Mouse (Mus musculus): Measurements from ENCODE around the gene Uckl1.

Gene Uckl1

DNA sequence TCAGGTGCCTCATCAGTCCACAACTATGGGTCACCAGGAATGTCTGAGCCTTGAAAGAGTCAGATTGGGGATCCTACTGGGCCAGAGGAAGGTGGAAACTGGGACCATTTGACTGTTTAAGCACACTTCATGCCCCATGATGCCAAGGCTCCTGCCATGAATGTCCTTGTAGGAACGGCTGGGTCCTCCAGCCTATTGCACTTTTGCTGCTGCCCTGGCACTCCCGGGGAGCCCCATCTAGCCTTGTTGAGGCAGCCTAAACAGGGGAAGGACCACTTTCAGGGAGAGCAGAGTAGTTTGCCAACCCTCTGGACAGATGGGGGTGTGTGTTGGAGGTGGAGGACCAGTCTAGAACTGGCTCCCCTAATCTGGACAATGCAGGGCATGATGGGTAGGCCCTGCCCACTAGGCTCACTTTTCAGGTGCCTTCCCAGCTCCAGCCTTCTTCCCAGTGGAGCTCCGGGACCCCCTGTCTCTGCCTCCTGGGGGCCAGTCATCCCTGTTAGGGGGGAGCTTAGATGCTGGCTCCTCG lies at the start of gene Uckl1:
TSS of gene Uckl1 (minus strand) at position 482 of the 532 bp plus-strand sequence.
- DNase-seq (ENCODE audit: low spot score in 2 of 2), result peak in 1 of 2 experiments; percentile 2

DNA sequence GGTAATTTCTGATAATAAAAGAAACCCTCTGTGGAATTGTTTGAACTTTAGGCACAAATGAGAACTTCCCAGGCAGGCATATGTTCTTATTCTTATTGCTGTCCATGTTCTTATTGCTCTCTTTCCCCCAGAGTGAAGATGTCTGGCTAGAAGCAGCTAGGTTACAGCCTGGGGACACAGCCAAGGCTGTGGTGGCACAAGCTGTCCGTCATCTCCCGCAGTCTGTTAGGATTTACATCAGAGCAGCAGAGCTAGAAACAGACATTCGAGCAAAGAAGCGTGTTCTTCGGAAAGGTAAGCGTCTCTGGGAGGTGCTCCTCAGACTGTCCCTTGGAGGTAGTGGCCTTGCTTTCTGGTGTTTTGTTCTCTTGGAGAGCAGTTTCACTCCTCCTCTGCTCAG lies 47.9 kb upstream of the Uckl1 start:
- no peak for DNase-seq (ENCODE audit: low spot score in 2 of 2)

DNA sequence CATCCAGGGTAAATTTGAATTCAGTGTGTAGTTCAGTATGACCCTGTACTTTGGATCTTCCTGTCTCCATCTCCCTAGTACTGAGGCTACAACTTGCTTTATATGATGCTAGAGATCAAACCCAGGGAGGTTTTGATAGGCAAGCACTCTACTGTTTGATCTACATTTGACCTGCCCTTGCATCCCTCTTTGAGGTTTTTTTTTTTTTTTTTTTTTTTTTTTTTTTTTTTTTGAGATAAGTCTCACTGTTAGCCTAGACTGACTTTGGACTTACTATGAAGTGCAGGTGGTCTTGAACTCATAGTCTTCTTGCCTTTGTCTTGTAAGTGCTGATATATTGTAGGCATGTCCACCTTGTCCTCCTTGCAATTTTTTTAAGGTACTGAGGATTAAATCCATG lies 43.8 kb upstream of the Uckl1 start:
- DNase-seq (ENCODE audit: low spot score in 2 of 2), result no peak

DNA sequence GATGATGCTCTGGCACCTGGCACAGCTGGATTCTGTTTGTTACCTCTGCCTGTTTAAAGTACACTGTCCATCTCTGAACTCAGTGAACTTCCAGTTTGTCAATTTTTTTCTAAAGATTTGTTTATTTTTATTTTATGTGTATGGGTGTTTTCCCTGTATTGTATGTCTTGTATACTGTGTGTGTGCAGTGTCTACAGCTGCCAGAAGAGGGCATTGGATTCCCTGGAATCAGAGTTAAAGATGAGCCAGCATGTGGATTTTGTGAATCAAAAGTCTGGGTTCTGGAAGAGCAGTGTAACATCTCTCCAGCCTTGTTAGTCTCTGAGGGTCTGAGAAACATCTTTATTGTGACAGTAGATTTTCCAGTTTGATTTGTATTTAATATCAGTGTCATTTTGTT lies 38.7 kb upstream of the Uckl1 start:
- DNase-seq (ENCODE audit: low spot score in 2 of 2), result peak in 1 of 2 experiments; percentile 10

DNA sequence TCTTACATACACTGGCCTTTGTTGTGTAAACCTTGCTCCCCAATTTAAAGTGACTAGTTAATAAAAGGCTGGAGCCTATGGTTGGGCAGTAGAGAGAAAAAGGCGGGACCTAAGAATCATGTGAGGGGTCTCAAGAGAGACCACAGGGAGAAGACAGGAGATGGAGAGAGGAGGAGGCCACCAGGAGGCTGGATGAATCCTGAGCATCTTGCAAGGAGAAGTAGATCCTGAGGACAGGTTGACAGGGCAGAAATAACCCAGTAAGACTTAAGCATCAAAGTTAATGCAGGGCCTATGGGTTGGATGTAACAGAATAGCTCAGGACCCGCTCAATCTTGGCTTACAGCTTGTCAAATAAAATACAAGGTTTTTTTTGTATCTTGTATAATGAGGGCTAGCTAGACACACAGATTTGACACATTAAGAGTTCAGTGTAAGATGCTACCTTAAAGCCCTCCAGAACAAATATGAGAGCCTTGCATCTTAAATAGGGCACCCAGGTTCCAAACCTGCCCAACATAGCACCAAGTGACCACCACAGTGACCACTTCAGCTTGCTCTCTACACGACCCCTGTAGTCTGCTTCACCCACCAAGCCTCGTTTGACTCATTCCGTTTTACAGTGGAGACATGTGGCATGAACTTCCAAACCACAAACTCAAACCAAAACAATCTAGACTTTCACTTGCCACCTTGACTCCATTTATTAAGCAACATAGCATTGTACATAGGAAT lies 34.2 kb upstream of the Uckl1 start:
- no peak for DNase-seq (ENCODE audit: low spot score in 2 of 2)

DNA sequence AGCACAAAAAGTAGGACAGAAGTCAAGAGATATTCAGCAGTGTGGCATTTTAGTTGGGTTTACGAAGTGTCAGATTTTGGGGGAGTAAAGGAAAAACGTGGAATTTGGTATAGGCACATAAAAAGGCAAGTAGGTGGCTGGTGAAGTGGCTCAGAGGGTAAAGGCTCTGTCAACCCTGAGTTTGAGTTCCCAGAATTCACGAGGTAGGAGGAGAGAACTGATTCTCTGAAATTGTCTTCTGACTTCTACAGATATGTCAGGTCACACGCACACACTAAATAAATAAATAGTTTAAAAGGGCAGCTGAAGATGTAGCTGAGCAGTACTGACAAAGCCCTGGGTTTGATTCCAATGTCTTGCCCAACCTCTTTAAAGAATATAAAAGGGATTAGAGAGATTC lies 17.7 kb upstream of the Uckl1 start:
- no peak for DNase-seq (ENCODE audit: low spot score in 2 of 2)

DNA sequence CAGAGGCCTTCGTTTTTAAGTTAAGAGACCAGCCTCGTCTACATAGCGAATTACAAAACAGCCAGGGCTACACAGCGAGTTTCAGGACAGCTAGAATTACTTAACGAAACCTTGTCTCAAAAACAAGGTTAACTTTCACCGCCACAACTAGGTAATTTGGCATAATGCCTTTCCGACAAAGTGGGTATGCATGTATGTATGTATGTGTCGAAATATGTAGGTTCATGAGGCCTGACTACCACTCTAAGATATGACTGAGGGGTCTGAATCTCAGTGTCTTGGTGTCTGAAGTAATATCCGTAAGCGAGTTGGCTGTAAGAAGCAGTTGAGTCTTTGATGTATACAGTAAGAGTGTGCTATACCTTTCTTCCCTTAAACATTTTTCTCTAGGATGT lies 17.1 kb upstream of the Uckl1 start:
- no peak for DNase-seq (ENCODE audit: low spot score in 2 of 2)

DNA sequence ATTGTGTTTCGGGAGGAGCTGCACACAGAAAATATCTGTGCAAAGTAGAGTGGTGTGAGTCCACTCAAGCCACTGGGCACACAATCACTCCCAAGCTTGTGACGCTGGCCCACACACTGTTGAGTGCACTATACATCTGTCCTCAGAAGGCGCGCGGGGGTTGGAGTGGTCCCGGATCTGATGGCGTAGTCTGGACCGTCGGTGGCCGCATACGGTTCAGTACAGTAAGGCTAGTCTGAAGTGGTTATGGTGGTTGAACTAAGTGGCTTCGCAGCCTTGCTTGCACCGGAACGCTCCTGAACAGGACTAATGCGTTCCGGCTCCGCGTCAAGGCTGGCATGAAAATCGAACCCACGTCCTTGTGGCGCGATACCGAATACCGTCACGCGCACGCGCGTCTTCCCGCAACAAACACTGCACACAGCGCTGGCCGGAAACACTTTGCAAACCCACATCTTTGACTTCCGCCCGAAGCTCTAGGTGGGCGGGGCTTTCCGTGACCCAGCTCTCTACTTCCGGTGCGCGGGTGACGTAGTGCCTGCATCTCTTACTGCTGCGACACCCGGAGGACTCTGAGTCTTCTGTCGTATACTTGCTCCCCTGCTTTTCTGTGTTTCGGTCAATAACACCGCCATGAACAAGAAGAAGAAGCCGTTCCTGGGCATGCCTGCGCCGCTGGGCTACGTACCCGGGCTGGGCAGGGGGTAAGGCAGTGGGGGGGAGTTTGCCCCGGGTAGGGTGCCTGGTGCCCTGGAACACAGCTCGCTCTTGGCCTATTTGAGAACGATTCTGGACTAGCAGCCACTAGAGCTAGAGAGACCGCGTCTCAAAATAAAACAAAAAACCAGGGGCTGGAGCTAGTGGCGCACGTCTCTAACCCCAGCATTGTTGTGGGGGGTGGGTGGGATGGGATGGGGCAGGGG lies 16.4 kb upstream of the Uckl1 start:
- peak; percentile 95 to 97 for DNase-seq (ENCODE audit: low spot score in 2 of 2)

DNA sequence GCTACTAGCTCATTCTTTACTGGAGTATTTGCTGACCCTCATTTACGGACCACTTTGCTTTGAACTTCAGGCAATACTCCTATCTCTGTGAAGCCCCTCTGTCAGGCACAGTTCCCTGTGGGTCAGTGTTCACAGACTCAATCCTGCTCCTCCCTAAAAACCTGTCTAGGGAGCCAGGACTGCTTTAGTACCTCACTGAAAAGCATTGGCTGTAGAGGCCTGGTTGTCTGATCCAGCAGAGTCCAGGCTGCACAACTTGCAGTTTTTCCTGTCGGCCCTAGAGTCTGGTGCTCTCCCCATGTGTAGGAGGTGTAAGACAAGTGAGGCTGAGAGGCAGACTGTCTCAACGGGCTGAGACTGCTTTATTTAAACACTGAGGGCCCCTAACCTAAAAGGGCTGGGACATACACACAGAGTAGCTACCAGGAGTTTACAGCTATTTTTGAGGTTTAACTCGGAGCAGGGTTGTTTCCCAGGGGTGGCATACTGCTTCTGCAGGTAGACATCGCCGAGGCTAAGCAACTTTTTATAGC lies 15.6 kb upstream of the Uckl1 start:
- no peak for DNase-seq (ENCODE audit: low spot score in 2 of 2)

DNA sequence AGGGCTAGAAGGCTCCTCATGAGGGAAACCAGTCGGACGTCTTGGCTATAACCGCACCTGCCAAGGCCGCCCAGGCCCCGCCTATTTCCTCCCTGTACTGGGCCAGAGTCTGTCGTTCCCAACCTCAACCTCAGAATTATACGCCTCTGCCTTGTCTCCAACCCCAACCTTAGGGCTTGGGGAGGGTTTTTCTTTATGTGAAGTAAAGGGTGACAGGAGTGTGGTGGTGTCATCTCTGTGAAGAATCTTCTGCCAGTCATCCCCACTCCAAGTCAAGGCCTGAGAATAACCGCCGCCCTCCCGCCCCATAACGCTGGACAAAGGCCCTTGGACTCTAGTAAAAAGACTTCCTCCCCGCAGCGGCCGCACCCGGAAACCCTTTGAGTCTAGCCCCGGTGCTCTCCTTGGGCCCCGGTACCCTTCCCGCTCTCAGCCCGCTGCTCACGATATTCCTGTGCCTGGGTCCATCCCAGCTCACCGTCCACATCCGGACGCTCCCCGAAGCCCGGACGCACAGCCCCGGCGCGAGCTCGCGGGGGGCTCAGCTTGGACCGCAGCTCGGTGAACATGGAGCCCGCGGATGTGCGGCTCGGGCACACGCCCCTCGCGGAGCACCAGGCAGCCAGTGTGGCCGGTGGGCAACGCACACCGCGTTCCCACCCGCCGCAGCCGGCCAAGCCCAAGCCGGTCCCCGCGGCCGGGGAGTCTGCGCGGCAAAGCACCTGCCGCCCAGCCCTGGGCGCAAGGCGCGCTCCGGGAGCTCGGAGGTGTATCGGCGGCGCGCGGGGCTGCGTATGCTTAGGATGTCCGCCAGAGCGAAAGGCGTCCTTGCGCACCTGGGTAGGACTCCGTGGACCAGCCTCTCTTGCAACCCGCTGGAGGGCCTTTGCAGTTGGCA lies 14.0 kb upstream of the Uckl1 start, which contains the start of gene Samd10:
TSS of gene Samd10 (minus strand) at position 759 of the 898 bp plus-strand sequence.
- DNase-seq (ENCODE audit: low spot score in 2 of 2), result peak; percentile 57 to 69

DNA sequence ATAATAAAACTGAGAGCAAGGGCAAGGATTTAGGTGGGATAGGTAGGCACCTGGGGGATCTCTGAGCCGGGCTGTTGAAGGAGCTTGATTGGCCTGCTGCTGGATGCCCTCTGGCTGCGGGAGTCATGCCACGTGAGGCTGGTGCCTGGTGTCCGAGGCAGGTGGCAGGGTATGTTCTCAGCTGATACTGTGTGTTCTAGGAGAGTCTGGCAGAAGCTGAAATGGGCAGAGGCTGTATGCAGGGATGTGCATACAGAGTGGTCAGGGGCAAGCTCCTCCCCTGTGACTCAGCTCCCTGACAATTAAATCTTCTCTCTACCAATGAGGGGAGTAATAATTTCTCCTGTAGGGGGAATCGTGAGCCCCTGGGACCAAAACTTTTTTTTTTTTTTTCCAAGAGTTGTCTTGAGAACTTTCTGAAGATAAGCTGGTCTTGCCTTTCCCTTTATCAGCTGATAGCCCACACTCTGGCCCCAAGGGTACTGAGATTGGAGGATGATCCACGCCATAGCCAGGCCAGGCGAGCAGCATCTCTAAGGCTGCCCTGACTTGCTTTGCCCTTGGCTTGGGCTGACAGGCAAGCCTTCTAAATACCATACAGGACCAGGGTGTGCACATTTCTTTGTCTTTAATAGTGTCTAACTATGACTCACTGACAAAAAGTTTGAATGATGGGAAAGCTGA lies 12.8 kb upstream of the Uckl1 start:
- no peak for DNase-seq (ENCODE audit: low spot score in 2 of 2)

DNA sequence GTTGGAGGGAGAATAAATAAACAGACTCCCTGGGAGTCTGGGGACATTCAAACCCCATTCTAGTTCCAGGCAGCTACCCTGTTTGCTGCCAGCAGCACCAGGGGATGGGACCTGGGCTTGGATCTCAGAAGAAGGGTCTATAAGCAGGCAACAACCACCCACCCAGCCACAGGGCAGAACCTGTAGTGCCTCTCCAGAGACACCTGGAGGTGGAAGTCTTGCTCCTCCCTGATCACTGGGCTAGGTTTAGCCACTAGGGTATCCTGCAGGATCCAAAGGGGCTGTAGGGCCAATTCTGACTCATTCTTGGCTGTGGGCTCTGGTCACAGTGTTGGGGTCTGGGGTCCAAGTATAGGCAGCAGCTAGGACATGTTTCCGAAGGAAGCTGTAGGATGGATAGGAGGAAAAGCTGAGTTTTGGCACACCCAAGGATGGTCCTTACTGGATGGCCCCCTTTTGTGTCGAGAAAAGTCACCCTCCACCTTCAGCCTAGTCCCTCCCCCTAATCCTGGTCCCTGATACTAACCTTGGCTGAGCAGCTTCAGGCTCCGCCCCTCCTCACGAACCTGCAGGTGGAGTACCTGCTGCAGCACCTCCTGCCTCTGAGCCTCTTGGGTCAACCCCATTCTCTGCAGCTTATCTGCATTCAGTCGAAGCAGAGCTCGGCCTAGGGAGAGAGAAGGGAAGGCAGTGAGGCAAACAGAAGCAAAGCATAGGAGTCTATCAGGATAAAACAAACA lies 11.7 kb upstream of the Uckl1 start:
- DNase-seq (ENCODE audit: low spot score in 2 of 2), result no peak

DNA sequence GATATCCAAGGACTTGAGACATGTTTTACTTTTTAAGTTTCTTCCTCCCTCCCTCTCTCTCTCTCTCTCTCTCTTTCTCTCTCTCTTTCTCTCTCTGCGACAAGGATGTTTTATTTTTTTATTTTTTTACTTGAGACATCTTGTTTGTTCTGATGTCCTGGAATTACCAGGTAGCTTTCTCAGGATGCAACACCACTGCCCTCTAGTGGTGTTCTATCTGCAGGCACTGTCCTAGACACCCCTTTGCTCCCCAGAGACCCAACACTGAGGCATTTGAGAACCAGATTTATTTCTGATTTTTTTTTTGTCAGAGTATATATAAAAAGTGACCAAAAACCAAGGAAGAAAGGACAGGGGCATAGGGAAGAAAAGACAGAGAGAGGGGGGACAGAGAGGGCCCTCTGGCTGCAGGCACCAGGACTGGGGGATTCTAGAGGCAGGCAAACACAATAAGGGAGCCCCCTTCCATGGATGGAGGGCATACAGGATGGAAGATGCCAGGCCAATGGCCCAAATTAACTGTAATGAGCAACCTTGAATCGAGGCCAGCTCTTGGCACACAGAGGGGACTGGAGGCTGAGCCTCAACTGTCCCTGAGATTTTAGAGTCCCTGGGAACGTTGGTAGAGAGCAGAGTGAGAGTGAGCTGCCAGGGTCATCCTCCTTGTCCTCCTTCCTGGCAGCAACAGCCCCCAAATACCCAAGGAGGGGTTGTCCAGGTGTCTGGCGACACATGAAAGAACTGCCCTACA lies 10.4 kb upstream of the Uckl1 start:
- peak in 1 of 2 experiments; percentile 53 for DNase-seq (ENCODE audit: low spot score in 2 of 2)

DNA sequence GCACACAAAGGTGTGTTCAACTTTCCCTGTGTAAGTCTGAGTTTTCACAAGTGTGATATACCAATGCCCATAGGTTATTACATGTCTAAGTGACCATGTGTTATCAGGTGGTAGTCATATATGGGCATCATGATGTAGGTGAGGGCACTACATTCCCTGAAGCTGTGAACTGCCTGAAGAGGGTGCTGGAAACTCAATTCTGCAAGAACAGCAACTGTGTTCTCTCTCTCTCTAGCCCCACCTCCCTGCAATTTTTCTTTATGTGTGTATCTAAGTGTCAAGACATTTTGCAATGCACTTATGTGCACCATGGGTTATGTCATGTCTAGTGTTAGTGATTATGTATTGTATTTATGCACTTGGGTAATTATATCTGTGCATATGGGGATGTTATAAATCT lies 9.2 kb upstream of the Uckl1 start:
- no peak for DNase-seq (ENCODE audit: low spot score in 2 of 2)

DNA sequence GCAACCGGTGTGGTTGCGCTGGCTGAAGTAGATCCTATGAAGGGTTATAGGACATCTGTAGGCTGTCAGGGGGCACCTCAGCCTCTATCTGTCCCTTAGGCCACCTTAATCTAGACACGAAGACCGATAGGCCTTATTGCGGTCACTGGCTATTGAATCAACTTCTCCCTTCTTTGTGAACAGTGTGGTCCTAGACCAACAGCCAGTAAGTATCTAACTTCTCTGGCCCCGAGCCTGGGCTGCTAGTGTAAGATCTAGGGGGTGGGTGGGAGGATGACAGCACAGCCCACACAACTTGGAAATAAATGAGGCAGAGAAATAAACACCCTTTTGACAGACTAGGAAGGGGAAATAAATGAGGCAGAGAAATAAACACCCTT lies 8.3 kb upstream of the Uckl1 start:
- no peak for DNase-seq (ENCODE audit: low spot score in 2 of 2)

DNA sequence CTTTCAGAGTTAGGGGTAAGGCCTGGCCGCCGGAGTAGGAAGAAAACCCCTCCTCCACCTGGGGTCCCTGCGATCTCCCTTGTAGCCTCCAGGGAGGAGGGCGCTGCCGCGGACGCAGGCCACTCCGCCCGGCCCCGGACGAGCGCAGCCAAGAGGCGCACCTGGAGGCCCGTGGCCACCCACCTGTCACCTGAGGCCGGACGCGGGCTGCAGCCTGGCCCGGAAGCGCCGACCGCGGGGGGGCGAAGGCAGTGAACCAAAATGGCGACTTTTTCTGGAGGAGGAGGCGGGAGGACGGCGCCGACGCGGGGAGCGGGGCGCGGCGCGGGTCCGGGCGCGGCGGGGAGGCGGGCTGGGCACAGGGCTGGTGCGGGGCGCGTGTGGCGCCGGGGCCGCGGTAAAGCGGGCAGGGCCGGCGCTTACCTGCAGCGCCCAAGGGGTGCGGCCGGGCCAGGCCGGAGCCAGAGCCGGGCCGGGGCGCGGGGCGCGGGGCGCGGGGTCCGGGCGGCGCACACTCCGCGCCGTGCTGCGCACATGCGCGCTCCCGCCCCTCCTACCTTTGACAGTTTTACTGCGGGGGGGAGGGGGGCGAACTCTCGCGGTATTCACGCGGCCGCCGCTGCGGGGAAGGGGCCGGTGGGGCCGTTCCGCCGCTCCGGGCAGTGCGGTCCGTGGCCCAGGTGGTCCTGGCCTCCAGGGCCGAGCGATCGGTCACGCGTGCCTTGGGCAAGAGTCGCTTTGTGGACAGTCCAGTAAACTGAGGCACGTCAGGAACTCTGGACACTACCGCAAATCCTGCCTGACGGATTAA lies 7.7 kb upstream of the Uckl1 start, which contains the start of gene Zfp512b:
TSS of gene Zfp512b (minus strand) at position 573 of the 811 bp plus-strand sequence.
- DNase-seq (ENCODE audit: low spot score in 2 of 2), result peak; percentile 51 to 53

DNA sequence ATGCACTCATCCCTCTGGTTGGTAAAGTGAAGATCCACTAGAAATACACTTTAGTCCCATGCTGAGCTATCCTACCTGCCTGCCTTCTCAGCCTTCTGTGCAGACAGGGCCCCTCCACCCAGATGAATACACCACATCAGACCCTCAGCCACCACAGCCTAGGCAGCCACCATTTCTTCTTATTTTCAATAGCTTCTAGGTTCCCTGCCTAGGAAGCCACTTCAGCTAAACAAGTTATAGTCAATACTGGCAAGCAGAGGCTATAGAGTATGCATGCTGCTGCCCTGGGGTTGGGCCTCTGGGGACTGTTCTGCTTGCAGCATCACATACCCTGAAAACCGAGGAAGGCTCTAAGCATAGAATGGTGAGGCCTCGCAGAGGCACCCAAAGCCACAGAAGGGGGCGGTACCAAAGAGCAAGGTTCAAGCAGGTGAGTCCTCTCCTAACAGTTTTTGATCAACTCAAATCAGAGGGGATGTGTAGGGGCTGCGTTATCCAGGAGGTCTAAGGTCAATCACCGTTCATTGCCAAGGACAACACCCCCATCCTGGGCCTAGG lies 6.9 kb upstream of the Uckl1 start, which contains the start of gene Prpf6:
TSS of gene Prpf6 (plus strand) at position 341 of the 558 bp plus-strand sequence.
- DNase-seq (ENCODE audit: low spot score in 2 of 2), result peak; percentile 43 to 45

DNA sequence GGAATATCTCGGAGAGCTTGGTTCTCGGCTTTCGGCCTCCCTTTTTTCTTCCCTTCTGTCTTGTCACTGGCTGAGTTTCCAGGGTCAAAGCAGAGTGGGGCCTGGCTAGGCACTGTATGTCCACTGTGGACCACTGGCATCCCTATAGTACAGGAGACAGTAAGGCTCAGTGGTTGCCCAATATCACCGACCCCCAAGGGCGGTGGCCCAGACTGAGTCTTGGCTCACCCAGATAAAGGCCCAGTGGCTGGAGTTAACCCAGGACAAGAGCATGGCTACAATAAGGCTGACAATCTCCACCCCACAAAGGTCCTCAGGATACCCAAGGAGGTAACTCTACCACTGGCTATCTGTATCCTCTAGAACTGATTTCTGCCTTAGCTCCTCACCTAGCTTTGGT lies 5.8 kb upstream of the Uckl1 start:
- no peak for DNase-seq (ENCODE audit: low spot score in 2 of 2)
